Mouse (Mus musculus): Measurements from ENCODE around the gene Apopt1.

- TF ChIP-seq POLR2A (IDR thresholded peaks at IDR 0.05; ENCODE audit: borderline replicate concordance, extremely low read depth, insufficient read depth, insufficient read length, poor library complexity, severe bottlenecking) (no peak), CTCF (IDR thresholded peaks at IDR 0.05; ENCODE audit: borderline replicate concordance, extremely low read depth, insufficient read depth, insufficient read length) (no peak)
These were observed 34.1 kb upstream of the Apopt1 start for GRCm38 (mm10) chr12:111678997-111679396.

All from brain, embryonic 14.5 days (tissue).